Mouse (Mus musculus) hematopoietic stem cell, adult 5-6 weeks (primary cell): ENCODE results near the gene Ttc39d. TPM values are rescaled to one million over a fixed set of nuclear protein-coding genes. Genes with fewer than 3 reads are reported as not detected.

Experiments used
- ATAC-seq, 2 experiments: fragments of 125-278 bp in 1 of 2; replicated peaks in 1 of 2; 2 replicates each; pipeline ENCODE4 v1.8.0; 2016 to 2017; ENCODE audit warnings: inconsistent platforms in 2 of 2, mild to moderate bottlenecking in 2 of 2, moderate number of reproducible peaks in 2 of 2, low read depth in 1 of 2, moderate TSS enrichment in 1 of 2; ENCODE audit not compliant: low FRiP score in 2 of 2, poor library complexity in 2 of 2, severe bottlenecking in 2 of 2, insufficient read depth in 1 of 2, low TSS enrichment in 1 of 2
- total RNA-seq: library from RNA; stranded (forward); fragments of 172-1452, 232-1000 nt; gene quantifications from 2 replicates; pipeline ENCODE4 v1.2.3, GENCODE M21; 2017

Gene Ttc39d
- total RNA-seq, result not detected in 2 replicates

- peak; percentile 88 to 90 for ATAC-seq
These were observed at the start of gene Ttc39d, which contains the start of gene Srsf7 for GRCm38 (mm10) chr17:80206671-80207581. Gene Ttc39d (plus strand): TSS chr17:80207460. Gene Srsf7 (minus strand): TSS chr17:80207307.

- no peak for ATAC-seq
These were observed 49.8 kb upstream of the Ttc39d start for GRCm38 (mm10) chr17:80157489-80157888.

- ATAC-seq, result no peak
These were observed 46.8 kb upstream of the Ttc39d start for GRCm38 (mm10) chr17:80160454-80160853.

- no peak for ATAC-seq
These were observed 43.3 kb upstream of the Ttc39d start for GRCm38 (mm10) chr17:80163991-80164390.

- peak; percentile 42 to 63; a peak in 2 of 4 replicates for ATAC-seq
These were observed 41.5 kb upstream of the Ttc39d start for GRCm38 (mm10) chr17:80165741-80166140.

- ATAC-seq, result no peak
These were observed 40.9 kb upstream of the Ttc39d start for GRCm38 (mm10) chr17:80166346-80166745.

- no peak for ATAC-seq
These were observed 39.8 kb upstream of the Ttc39d start for GRCm38 (mm10) chr17:80167436-80167835.

- no peak for ATAC-seq
These were observed 39.4 kb upstream of the Ttc39d start for GRCm38 (mm10) chr17:80167851-80168251.

GRCm38 (mm10) chr17:80168425-80169182 lies 38.7 kb upstream of the Ttc39d start:
- ATAC-seq, result no peak

GRCm38 (mm10) chr17:80169792-80170191 lies 37.5 kb upstream of the Ttc39d start:
- ATAC-seq, result no peak

- no peak for ATAC-seq
These were observed 36.3 kb upstream of the Ttc39d start for GRCm38 (mm10) chr17:80170951-80171350.

GRCm38 (mm10) chr17:80171948-80172347 lies 35.3 kb upstream of the Ttc39d start:
- no peak for ATAC-seq

- ATAC-seq, result peak in 1 of 2 experiments; percentile 60; a peak in 1 of 4 replicates
These were observed 34.5 kb upstream of the Ttc39d start for GRCm38 (mm10) chr17:80172761-80173160.

GRCm38 (mm10) chr17:80173708-80174107 lies 33.6 kb upstream of the Ttc39d start:
- ATAC-seq, result no peak

- no peak for ATAC-seq
These were observed 33.1 kb upstream of the Ttc39d start for GRCm38 (mm10) chr17:80174146-80174545.

GRCm38 (mm10) chr17:80174699-80175385 lies 32.4 kb upstream of the Ttc39d start:
- ATAC-seq, result peak; percentile 17 to 23; a peak in 1 of 4 replicates

GRCm38 (mm10) chr17:80175386-80175739 lies 31.9 kb upstream of the Ttc39d start:
- ATAC-seq, result peak in 1 of 2 experiments; percentile 15; a peak in 1 of 4 replicates

- ATAC-seq, result no peak
These were observed 31.3 kb upstream of the Ttc39d start for GRCm38 (mm10) chr17:80175966-80176365.
